Mouse (Mus musculus): Measurements from ENCODE around the gene Pax3. TPM values are rescaled to one million over a fixed set of nuclear protein-coding genes. Genes with fewer than 3 reads are reported as not detected.

Gene Pax3
- polyA plus RNA-seq, 1 experiment from 2014 or later = not detected

GRCm38 (mm10) chr1:78200191-78200590, 3.3 kb upstream of the Pax3 start:
- no peaks in the 10 kb centered on the region for H3K36me3 ChIP-seq (replicated peaks; ENCODE audit: insufficient read depth, low read length)
- 2% methylated on average over 15 of the region's 15 CpGs for WGBS (ENCODE audit: insufficient replicate concordance)
- no peak for DNase-seq
- H3K4me1 ChIP-seq (ENCODE audit: insufficient read depth) = peaks cover 14% of the 10 kb centered on the region
- ATAC-seq = no peak
- TF ChIP-seq EP300 (IDR thresholded peaks at IDR 0.05; ENCODE audit: low read depth) (no peak), CTCF (IDR thresholded peaks at IDR 0.05; ENCODE audit: low read depth) (no peak)
- no peak overlapping the region for H3K9ac ChIP-seq (replicated peaks)
- H3K9me3 ChIP-seq (ENCODE audit: low read length) = no peaks in the 10 kb centered on the region
- no peak overlapping the region for H3K27ac ChIP-seq (ENCODE audit: low read depth)
- H3K27me3 ChIP-seq (ENCODE audit: insufficient read depth, low read length) = peaks cover 97% of the 10 kb centered on the region
- H3K4me2 ChIP-seq (ENCODE audit: low read depth, low read length) = no peak overlapping the region
- no peak overlapping the region for H3K4me3 ChIP-seq (ENCODE audit: low read depth, low read length)

GRCm38 (mm10) chr1:78199221-78199620, 2.3 kb upstream of the Pax3 start:
- Histone ChIP-seq H3K4me1 (ENCODE audit: insufficient read depth) (peaks cover 14% of the 10 kb centered on the region), H3K9ac (replicated peaks) (no peak overlapping the region), H3K27ac (ENCODE audit: low read depth) (no peak overlapping the region), H3K4me2 (ENCODE audit: low read depth, low read length) (no peak overlapping the region), H3K4me3 (ENCODE audit: low read depth, low read length) (no peak overlapping the region), H3K9me3 (ENCODE audit: low read length) (no peaks in the 10 kb centered on the region), H3K36me3 (replicated peaks; ENCODE audit: insufficient read depth, low read length) (no peaks in the 10 kb centered on the region), H3K27me3 (ENCODE audit: insufficient read depth, low read length) (peaks cover 96% of the 10 kb centered on the region)
- 2% methylated on average over 9 of the region's 9 CpGs for WGBS (ENCODE audit: insufficient replicate concordance)
- no peak for TF ChIP-seq CTCF (IDR thresholded peaks at IDR 0.05; ENCODE audit: low read depth)
- TF ChIP-seq EP300 (IDR thresholded peaks at IDR 0.05; ENCODE audit: low read depth) = no peak
- no peak for ATAC-seq
- DNase-seq = no peak

GRCm38 (mm10) chr1:78198319-78198940, 1.5 kb upstream of the Pax3 start:
- H3K4me2 ChIP-seq (ENCODE audit: low read depth, low read length) = no peak overlapping the region
- TF ChIP-seq EP300 (IDR thresholded peaks at IDR 0.05; ENCODE audit: low read depth) (no peak), CTCF (IDR thresholded peaks at IDR 0.05; ENCODE audit: low read depth) (no peak)
- ATAC-seq = no peak

GRCm38 (mm10) chr1:78197351-78198234, 659 bp upstream of the Pax3 start:
- no peak for ATAC-seq
- peak overlapping the region; percentile 39 for H3K4me3 ChIP-seq (ENCODE audit: low read depth, low read length)

More at GRCm38 (mm10) chr1:78198319-78198940, 1.5 kb upstream of the Pax3 start:
- no peaks in the 10 kb centered on the region for H3K9me3 ChIP-seq (ENCODE audit: low read length)
- H3K4me3 ChIP-seq (ENCODE audit: low read depth, low read length) = no peak overlapping the region
- no peak overlapping the region for H3K27ac ChIP-seq (ENCODE audit: low read depth)
- peaks cover 96% of the 10 kb centered on the region for H3K27me3 ChIP-seq (ENCODE audit: insufficient read depth, low read length)
- peaks cover 13% of the 10 kb centered on the region for H3K4me1 ChIP-seq (ENCODE audit: insufficient read depth)
- under 1% methylated on average over 9 of the region's 9 CpGs for WGBS (ENCODE audit: insufficient replicate concordance)
- no peak for DNase-seq
- no peak overlapping the region for H3K9ac ChIP-seq (replicated peaks)
- H3K36me3 ChIP-seq (replicated peaks; ENCODE audit: insufficient read depth, low read length) = no peaks in the 10 kb centered on the region

GRCm38 (mm10) chr1:78195771-78196712, 892 bp downstream of the Pax3 start:
- TF ChIP-seq EP300 (IDR thresholded peaks at IDR 0.05; ENCODE audit: low read depth) (no peak), CTCF (IDR thresholded peaks at IDR 0.05; ENCODE audit: low read depth) (no peak)
- Histone ChIP-seq H3K4me2 (ENCODE audit: low read depth, low read length) (peak overlapping the region; percentile 63), H3K27me3 (ENCODE audit: insufficient read depth, low read length) (peaks cover 98% of the 10 kb centered on the region), H3K9ac (replicated peaks) (no peak overlapping the region), H3K4me3 (ENCODE audit: low read depth, low read length) (peak overlapping the region; percentile 39), H3K27ac (ENCODE audit: low read depth) (no peak overlapping the region), H3K4me1 (ENCODE audit: insufficient read depth) (peaks cover 9% of the 10 kb centered on the region), H3K9me3 (ENCODE audit: low read length) (no peaks in the 10 kb centered on the region), H3K36me3 (replicated peaks; ENCODE audit: insufficient read depth, low read length) (no peaks in the 10 kb centered on the region)
- 2% methylated on average over 42 of the region's 42 CpGs for WGBS (ENCODE audit: insufficient replicate concordance)
- ATAC-seq = no peak
- no peak for DNase-seq

More at GRCm38 (mm10) chr1:78197351-78198234, 659 bp upstream of the Pax3 start:
- H3K4me2 ChIP-seq (ENCODE audit: low read depth, low read length) = peak overlapping the region; percentile 63
- WGBS (ENCODE audit: insufficient replicate concordance) = 1% methylated on average over 21 of the region's 21 CpGs
- H3K4me1 ChIP-seq (ENCODE audit: insufficient read depth) = peaks cover 9% of the 10 kb centered on the region
- DNase-seq = no peak
- TF ChIP-seq EP300 (IDR thresholded peaks at IDR 0.05; ENCODE audit: low read depth) = no peak
- no peak for TF ChIP-seq CTCF (IDR thresholded peaks at IDR 0.05; ENCODE audit: low read depth)
- H3K27me3 ChIP-seq (ENCODE audit: insufficient read depth, low read length) = peaks cover 96% of the 10 kb centered on the region
- no peak overlapping the region for H3K9ac ChIP-seq (replicated peaks)
- H3K9me3 ChIP-seq (ENCODE audit: low read length) = no peaks in the 10 kb centered on the region
- H3K36me3 ChIP-seq (replicated peaks; ENCODE audit: insufficient read depth, low read length) = no peaks in the 10 kb centered on the region
- no peak overlapping the region for H3K27ac ChIP-seq (ENCODE audit: low read depth)
